Mouse (Mus musculus): Measurements from ENCODE around the gene Rab7b. TPM values are rescaled to one million over a fixed set of nuclear protein-coding genes. Genes with fewer than 3 reads are reported as not detected.

Rab7b gene
- polyA plus RNA-seq, 1 experiment, result 1.5 TPM

DNA sequence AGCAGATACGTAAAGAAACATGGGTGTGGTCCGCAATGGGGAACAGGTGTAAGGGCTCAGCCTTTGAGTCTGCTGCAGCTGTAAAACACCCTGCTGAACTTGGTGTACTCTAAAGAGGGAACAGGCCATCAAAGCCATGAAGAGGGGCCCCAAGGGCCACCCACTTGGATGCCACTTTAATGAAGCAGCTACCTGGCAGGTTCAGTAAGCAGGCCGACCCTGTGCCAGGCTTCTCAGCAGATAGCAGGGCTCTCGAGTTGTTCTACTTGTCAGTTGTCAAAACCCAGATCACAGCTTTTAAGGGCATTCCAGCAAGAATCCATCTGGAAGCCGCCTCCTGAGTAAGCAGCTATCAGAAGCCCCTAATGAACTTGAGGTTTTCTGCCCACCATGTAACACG lies 32.9 kb upstream of the Rab7b start:
- no peak for TF ChIP-seq TCF12 (IDR thresholded peaks at IDR 0.05; ENCODE audit: insufficient read depth, poor library complexity, severe bottlenecking)
- TF ChIP-seq MYOD1 (IDR thresholded peaks at IDR 0.05; ENCODE audit: control insufficient read depth in 1 of 3, insufficient read length in 2 of 3, low read depth in 2 of 3), result peak in 1 of 3 experiments; percentile 37
- H3K79me2 ChIP-seq (ENCODE audit: control insufficient read depth, insufficient read depth), result no peaks in the 10 kb centered on the region
- H3K4me3 ChIP-seq, result no peak overlapping the region
- no peaks in the 10 kb centered on the region for H3K36me3 ChIP-seq (ENCODE audit: control insufficient read depth, insufficient read depth)
- H3K4me2 ChIP-seq (ENCODE audit: low read depth), result no peak overlapping the region
- H3K27me3 ChIP-seq (ENCODE audit: control insufficient read depth, insufficient read depth, insufficient read length), result peaks cover 12% of the 10 kb centered on the region
- H3ac ChIP-seq (ENCODE audit: control insufficient read depth, insufficient read length), result no peak overlapping the region

DNA sequence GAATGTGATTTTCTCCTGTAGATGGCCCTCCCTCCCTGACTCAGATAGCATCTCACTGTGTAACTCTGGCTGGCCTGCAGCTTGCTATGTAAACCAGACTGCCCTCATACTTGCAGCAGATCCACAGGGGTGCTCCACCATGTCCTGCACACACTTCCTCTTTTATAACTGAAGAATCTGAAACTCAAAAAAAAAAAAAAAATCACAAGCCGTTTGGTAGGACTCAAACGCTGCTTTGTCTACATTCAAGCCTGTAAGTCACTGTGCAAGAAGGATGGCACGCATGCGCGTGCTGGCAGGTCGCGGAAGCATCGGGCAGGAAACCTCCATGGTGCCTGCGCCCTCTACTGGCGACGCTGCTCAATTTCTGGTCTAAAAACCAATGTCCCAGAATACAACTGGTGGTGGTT lies 30.5 kb upstream of the Rab7b start:
- Histone ChIP-seq H3K4me2 (ENCODE audit: low read depth) (peak overlapping the region; percentile 71), H3K27me3 (ENCODE audit: control insufficient read depth, insufficient read depth, insufficient read length) (peaks cover 6% of the 10 kb centered on the region), H3K36me3 (ENCODE audit: control insufficient read depth, insufficient read depth) (no peaks in the 10 kb centered on the region), H3ac (ENCODE audit: control insufficient read depth, insufficient read length) (no peak overlapping the region), H3K4me3 (no peak overlapping the region), H3K79me2 (ENCODE audit: control insufficient read depth, insufficient read depth) (no peaks in the 10 kb centered on the region)
- TF ChIP-seq SRF (IDR thresholded peaks at IDR 0.05; ENCODE audit: control insufficient read depth, insufficient read length, low read depth) (no peak), TCF12 (IDR thresholded peaks at IDR 0.05; ENCODE audit: insufficient read depth, poor library complexity, severe bottlenecking) (no peak), POLR2A (IDR thresholded peaks at IDR 0.05; ENCODE audit: insufficient read length, low read depth) (no peak), MAX (IDR thresholded peaks at IDR 0.05; ENCODE audit: low read depth) (no peak), USF1 (IDR thresholded peaks at IDR 0.05; ENCODE audit: low read depth) (no peak), REST (IDR thresholded peaks at IDR 0.05; ENCODE audit: insufficient read depth, insufficient read length) (no peak), MYOG (IDR thresholded peaks at IDR 0.05; ENCODE audit: control insufficient read depth in 1 of 3, insufficient read depth in 1 of 3, insufficient read length in 2 of 3, low read depth in 2 of 3) (no peak)

DNA sequence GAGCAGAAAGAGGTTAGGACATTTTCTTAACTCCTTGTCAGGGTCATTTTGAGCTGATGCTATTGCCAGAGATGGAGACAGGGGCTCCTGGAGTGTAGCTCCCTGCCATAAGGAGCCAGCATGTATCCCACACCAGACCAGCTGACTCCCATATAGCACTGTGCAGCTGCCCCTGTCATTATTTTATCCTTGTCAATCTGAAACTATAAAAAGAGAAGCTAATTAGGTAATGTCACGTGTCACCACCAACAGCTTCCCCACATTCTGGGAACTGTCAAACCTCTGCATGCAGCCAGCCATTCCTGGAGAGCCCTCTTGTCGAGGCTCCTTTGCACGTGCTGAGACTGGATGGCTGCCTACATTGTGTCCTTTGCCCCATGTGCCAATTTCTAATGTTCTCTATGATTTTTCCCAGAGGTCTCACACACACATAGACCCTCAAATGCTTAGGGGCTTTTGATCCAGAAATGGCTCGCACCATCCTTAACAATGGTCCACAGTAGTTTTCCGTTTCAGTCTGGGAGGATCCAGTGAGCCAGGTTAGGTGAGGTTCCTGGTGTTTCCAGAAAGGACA lies 28.9 kb upstream of the Rab7b start:
- H3K79me2 ChIP-seq (ENCODE audit: control insufficient read depth, insufficient read depth), result no peaks in the 10 kb centered on the region
- H3ac ChIP-seq (ENCODE audit: control insufficient read depth, insufficient read length), result no peak overlapping the region
- H3K36me3 ChIP-seq (ENCODE audit: control insufficient read depth, insufficient read depth), result no peaks in the 10 kb centered on the region
- H3K4me3 ChIP-seq, result no peak overlapping the region
- no peaks in the 10 kb centered on the region for H3K27me3 ChIP-seq (ENCODE audit: control insufficient read depth, insufficient read depth, insufficient read length)
- TF ChIP-seq CEBPB (IDR thresholded peaks at IDR 0.05; ENCODE audit: insufficient read depth, poor library complexity, severe bottlenecking), result no peak
- TF ChIP-seq POLR2AphosphoS2 (IDR thresholded peaks at IDR 0.05; ENCODE audit: insufficient read length, low read depth), result no peak
- peak; percentile 14 to 59 (median 22) for TF ChIP-seq MYOD1 (IDR thresholded peaks at IDR 0.05; ENCODE audit: control insufficient read depth in 1 of 3, insufficient read length in 2 of 3, low read depth in 2 of 3)
- no peak for TF ChIP-seq MYOG (IDR thresholded peaks at IDR 0.05; ENCODE audit: control insufficient read depth in 1 of 3, insufficient read depth in 1 of 3, insufficient read length in 2 of 3, low read depth in 2 of 3)
- no peak for TF ChIP-seq USF1 (IDR thresholded peaks at IDR 0.05; ENCODE audit: low read depth)
- no peak for TF ChIP-seq MAX (IDR thresholded peaks at IDR 0.05; ENCODE audit: low read depth)
- no peak for TF ChIP-seq TCF12 (IDR thresholded peaks at IDR 0.05; ENCODE audit: insufficient read depth, poor library complexity, severe bottlenecking)
- no peak overlapping the region for H3K4me2 ChIP-seq (ENCODE audit: low read depth)

DNA sequence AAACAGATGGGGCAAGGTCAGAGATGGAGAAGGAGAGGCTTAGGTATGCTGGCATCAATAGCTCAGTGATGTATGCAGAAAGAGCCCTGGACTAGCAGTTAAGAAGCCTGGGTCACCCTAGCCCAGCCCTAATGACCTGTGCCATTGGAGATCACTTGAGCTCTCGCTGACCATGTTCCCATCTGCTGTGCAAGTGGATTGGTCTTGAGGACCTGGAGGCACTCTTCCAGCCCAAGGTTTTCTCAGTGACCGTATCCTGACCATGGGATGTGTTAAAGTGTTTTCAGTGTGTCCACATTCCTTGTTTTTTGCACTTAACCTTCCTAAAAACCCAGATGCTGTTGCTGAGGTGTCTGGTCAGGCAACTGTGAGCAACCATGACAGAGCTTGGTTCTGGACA lies 28.2 kb upstream of the Rab7b start:
- TF ChIP-seq E2F4 (IDR thresholded peaks at IDR 0.05; ENCODE audit: insufficient read depth), result no peak
- no peak for TF ChIP-seq CEBPB (IDR thresholded peaks at IDR 0.05; ENCODE audit: insufficient read depth, poor library complexity, severe bottlenecking)
- TF ChIP-seq MYOG (IDR thresholded peaks at IDR 0.05; ENCODE audit: control insufficient read depth in 1 of 3, insufficient read depth in 1 of 3, insufficient read length in 2 of 3, low read depth in 2 of 3), result no peak
- TF ChIP-seq POLR2AphosphoS2 (IDR thresholded peaks at IDR 0.05; ENCODE audit: insufficient read length, low read depth), result no peak
- no peak for TF ChIP-seq USF1 (IDR thresholded peaks at IDR 0.05; ENCODE audit: low read depth)
- TF ChIP-seq POLR2A (IDR thresholded peaks at IDR 0.05; ENCODE audit: insufficient read length, low read depth), result no peak
- TF ChIP-seq MYOD1 (IDR thresholded peaks at IDR 0.05; ENCODE audit: control insufficient read depth in 1 of 3, insufficient read length in 2 of 3, low read depth in 2 of 3), result no peak
- no peak for TF ChIP-seq TCF12 (IDR thresholded peaks at IDR 0.05; ENCODE audit: insufficient read depth, poor library complexity, severe bottlenecking)
- TF ChIP-seq REST (IDR thresholded peaks at IDR 0.05; ENCODE audit: insufficient read depth, insufficient read length), result no peak
- TF ChIP-seq SRF (IDR thresholded peaks at IDR 0.05; ENCODE audit: control insufficient read depth, insufficient read length, low read depth), result no peak
- TF ChIP-seq MAX (IDR thresholded peaks at IDR 0.05; ENCODE audit: low read depth), result no peak
- no peak for TF ChIP-seq TCF3 (IDR thresholded peaks at IDR 0.05; ENCODE audit: insufficient read length, low read depth)
- no peak overlapping the region for H3K4me2 ChIP-seq (ENCODE audit: low read depth)
- H3K27me3 ChIP-seq (ENCODE audit: control insufficient read depth, insufficient read depth, insufficient read length), result no peaks in the 10 kb centered on the region
- no peaks in the 10 kb centered on the region for H3K79me2 ChIP-seq (ENCODE audit: control insufficient read depth, insufficient read depth)
- H3ac ChIP-seq (ENCODE audit: control insufficient read depth, insufficient read length), result no peak overlapping the region
- no peaks in the 10 kb centered on the region for H3K36me3 ChIP-seq (ENCODE audit: control insufficient read depth, insufficient read depth)
- no peak overlapping the region for H3K4me3 ChIP-seq

DNA sequence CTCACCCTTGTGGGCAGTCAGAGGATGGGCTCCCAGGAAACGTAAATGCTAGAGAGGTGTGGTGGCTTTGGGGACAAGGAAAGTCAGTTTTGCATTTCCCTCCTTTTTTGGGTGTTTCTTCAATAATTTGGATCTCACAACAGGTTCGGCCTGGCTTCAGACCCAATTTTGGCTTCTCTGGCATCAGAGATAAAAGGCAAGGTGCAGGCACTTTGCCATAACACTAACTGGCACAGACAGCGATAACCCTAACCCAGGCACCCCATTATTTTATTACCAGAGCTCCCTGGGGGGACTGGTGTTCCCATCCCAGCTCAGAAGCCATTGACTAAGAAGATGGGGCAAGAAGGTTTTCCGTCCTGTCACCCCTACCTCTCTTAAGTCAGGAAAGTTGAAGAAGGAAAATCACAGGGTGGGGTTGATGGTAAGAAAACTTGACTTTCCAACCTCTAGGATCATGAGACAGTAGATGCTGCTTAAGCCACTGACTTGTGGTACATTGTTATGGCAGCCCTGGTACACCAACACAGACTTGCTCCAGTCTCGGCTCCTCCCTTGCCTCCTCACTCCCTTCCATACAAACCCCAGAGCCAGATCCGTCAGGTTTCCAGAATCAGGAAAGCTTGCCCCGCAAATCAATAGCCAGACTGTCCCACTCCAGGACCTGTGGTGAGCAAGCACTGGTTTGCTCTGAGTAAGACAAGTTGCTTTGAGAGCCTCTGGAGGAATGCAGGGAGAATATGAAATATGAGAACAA lies 27.6 kb upstream of the Rab7b start:
- Histone ChIP-seq H3K4me2 (ENCODE audit: low read depth) (no peak overlapping the region), H3K79me2 (ENCODE audit: control insufficient read depth, insufficient read depth) (no peaks in the 10 kb centered on the region), H3K36me3 (ENCODE audit: control insufficient read depth, insufficient read depth) (no peaks in the 10 kb centered on the region), H3ac (ENCODE audit: control insufficient read depth, insufficient read length) (no peak overlapping the region), H3K27me3 (ENCODE audit: control insufficient read depth, insufficient read depth, insufficient read length) (no peaks in the 10 kb centered on the region), H3K4me3 (no peak overlapping the region)
- TF ChIP-seq TCF12 (IDR thresholded peaks at IDR 0.05; ENCODE audit: insufficient read depth, poor library complexity, severe bottlenecking), result no peak

Data from myocyte (in vitro differentiated cells).